Mouse (Mus musculus) embryonic stem cell, embryonic (primary cell): ENCODE measurements at regions not wholly inside any gene's neighbourhood (a gene's known extent, or its start where the extent isn't known, plus 50 kb on each side); places are given as distances from the start of the nearest gene placed in this dataset.

Experiments
- CTCF ChIA-PET, 4 experiments: fragments of 300-600 bp in 2 of 4; fragments of 350-600 bp in 2 of 4; sonication (Branson Sonifier 250); formaldehyde crosslinking; loops; one replicate each; lab custom pipeline; 2022; ENCODE audit warnings: inconsistent platforms in 2 of 4; lab: Charles Lee
- POLR2A ChIA-PET, 4 experiments: fragments of 300-600 bp in 2 of 4; fragments of 350-600 bp in 2 of 4; sonication (Branson Sonifier 250); formaldehyde crosslinking; loops; one replicate each; lab custom pipeline; 2022; ENCODE audit warnings: antibody characterized with exemption in 4 of 4, inconsistent platforms in 1 of 4; lab: Charles Lee

DNA sequence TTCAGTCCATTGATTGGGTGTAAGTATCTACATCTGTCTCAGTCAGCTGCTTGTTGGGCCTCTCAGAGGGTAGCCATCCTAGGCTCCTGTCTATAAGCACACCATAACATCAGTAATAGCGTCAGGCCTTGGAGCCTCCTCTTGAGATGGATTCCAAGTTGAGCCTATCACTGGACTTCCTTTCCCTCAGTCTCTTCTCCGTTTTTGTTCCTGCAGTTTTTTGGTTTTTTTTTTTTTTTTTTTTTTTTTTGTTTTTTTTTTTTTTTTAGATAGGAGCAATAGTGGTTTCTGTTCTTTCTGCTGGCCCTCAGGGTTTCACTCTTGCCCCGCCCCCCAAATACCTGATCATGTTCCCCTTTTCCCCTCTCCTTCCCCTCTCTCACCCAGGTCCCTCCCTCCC is 80.6 kb upstream of the Dph5 start:
- POLR2A ChIA-PET, result no interaction called here
- CTCF ChIA-PET, result no interaction called here

DNA sequence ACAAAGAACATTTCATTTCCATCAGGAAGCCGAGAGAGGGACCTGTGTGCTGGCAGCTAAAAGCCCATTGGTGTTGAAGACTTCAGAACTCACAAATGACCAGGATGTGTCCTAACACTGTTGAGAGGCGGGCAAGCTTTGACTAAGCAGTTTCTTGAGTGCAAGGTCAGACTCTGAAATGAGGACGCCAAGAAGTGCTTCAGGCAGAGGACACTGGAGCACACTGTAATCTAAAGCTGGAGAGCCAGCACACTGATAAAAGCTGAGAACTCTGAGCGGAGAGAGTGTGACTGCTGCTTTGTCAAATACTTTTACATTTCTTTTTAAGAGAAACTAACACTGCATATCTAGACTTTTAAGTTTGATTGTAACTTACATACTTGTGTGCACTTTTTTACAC is 72.5 kb upstream of the Dph5 start:
- ChIA-PET CTCF (no interaction called here), POLR2A (no interaction called here)

DNA sequence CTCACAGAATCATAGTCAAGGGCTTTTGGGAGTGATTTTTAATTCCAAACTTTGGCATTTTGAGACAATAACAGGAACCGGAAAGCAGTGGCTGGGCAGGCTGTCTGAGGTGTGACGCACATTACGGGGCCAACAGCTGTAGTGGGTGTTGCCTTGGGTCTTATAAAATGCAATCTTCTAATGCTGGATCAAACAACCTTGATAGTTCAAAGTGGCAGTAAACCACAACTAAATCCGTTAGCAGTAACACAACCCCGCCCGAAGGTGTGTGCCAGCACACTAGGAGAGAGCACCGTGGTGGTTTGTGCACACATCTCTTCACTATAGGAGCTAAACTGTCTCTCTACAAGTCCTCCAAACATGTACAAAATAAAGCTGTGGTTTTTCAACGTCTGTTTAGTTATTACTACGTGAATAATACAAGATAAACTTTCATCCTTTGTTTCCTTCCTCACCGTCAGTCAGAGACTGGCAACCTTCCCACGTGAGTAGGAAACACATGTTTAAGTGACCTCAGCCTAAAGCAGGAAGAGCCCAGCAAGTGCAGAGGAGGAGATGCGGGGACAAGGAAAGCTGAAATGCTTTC is 72.0 kb upstream of the Dph5 start:
- CTCF ChIA-PET, result no interaction called here
- POLR2A ChIA-PET, result no interaction called here

DNA sequence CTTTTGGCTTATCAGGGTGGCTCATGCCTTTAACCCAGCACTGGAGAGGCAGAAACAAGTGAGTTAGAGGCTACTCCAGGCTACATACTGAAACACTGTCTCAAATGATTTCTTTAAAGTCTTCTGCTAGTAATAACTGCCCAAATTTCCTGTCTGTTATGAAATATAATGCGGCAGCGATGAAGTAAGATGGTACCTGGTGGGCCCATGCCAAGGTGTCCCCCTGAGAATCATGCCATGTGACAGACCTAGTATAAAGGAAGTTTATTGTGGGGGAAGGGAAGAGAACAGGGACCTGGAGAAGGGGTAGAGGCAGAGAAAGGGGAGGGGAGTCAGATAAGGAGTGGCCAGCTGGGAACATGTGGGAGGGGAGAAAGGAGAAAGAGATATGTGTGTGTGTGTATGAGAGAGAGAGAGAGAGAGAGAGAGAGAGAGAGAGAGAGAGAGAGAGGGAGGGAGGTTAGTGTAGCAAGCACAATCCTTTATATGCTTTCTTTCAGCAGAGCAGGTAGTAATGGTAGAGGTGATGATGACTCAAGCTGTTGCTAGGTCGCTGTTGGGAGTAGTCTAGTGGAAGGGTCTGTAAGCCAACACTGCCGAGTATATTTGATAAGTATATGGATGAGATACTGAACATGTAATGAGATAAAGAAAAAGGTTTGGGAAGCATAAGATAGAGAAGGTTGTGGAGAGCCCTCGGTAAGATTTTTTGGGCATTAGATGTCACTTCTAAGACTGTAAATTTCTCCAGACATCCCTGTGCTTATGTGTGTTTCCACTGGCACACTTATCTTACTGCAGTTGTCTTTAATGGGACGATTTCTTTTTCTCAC is 71.1 kb upstream of the Dph5 start:
- POLR2A ChIA-PET, result no interaction called here
- CTCF ChIA-PET, result no interaction called here

DNA sequence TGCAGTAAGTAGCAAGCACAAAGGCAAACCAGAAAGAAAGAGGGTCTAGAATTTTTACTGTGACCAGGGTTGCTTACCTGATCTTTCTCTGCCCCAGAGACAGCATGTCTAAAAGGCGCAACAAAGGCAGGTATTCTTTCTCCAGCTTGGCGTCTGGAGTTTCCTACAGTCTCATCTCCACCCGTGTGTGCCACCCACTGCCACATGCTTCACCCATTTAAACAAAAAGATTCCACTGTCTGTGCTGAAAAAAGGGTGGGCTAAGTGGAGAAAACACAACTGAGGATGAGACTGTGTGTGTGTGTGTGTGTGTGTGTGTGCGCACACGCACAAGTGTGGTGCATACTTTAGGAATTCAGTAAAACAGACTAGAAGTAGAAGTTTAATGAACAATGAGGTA is 69.9 kb upstream of the Dph5 start:
- ChIA-PET CTCF (no interaction called here), POLR2A (no interaction called here)

DNA sequence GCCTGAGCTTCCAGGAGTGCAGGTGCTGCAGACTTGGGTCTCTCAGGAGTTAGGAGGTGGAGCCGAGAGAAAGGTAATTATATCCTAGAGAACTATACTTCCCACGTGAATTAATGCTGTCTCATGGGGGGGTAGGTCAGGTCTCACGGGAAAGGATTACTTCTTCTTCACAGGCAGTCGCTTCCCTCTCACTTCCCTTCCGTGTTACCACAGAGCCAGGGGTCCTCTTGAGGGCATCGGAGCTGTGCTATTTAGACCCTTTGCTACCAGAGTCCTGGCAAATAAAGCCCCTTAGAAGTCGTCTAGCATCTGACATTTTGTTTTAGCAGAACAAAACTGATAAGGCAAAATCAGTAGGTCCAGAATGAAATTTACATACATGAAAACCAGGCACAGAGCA is 68.9 kb upstream of the Dph5 start:
- ChIA-PET CTCF (no interaction called here), POLR2A (no interaction called here)

DNA sequence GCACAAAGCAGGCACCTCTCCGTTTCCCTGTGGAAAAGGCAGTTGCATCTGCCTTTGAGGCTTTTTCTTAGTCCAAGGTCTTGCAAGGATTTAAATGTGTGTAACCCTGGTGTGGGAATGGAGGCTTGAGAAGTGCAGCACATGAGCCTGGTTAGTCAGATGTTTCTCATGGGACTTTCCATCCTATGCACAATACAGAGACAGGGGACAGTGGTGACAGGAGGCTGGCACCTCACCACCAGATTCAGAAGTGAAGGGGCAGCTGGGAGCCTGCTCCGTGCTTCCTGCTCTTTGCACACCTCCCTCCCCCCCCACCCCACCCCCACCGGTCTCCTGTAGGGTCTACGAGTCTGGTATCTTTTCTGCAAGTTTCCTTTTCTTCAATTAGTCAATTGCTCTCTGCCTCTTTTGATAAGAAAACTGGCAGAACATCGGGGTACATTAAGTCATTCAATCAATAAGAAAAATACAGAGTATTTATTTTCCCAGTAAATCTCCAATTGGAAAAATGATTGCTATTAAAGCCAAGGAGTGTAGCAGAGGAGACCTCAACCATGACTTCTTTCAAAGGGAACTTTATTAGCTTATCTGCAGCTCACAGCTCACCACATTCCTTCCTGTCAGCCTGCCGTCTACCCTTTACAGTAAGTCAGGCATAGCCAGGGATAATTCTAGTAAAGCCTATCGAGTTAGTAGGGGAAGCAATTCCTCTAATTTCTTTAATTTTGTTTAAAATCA is 68.1 kb upstream of the Dph5 start:
- ChIA-PET CTCF (interaction anchor here in 1 of 4 experiments (0.7 kb wide), 1 partner anchor 117 kb away, joined by 4 read pairs; no protein-coding TSS in a partner anchor), POLR2A (no interaction called here)

DNA sequence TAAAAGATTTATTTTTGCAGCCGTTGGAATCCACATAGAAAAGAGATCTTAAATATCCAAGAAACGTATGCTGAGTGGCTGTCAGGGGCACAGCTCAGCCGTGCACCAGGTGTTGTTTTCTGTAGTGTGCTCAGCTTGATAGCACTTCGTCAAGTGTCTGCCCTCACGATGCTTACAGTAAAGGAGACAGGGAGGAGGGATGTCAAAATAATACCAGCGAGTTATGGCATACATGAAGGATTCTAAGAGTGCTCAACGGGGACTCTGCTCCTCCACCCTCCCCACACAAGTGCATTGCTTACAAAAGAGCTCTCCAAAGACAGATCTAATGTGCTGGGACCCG is 67.5 kb upstream of the Dph5 start:
- ChIA-PET CTCF (interaction anchor here in 1 of 4 experiments (0.7 kb wide), 1 partner anchor 117 kb away, joined by 4 read pairs; no protein-coding TSS in a partner anchor), POLR2A (no interaction called here)

DNA sequence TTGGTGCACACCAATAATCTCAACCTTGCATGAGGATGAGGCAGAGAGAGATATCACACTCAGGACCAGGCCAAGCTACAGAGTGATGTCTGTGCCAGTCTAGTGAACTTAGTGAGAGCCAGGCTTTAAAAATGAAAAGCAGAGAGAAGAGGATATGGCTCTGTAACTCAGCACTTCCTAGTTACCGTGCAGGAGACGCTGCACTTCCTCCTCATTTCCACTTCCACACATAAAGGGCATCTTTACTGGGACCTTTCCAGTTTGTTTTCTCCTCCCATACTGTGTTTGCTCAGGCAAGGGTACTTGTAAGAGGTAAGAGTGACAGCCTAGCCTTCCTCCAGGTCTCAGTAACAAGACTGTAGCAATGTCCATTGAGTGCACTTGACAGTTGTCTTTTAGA is 66.0 kb upstream of the Dph5 start:
- POLR2A ChIA-PET, result no interaction called here
- CTCF ChIA-PET, result no interaction called here

DNA sequence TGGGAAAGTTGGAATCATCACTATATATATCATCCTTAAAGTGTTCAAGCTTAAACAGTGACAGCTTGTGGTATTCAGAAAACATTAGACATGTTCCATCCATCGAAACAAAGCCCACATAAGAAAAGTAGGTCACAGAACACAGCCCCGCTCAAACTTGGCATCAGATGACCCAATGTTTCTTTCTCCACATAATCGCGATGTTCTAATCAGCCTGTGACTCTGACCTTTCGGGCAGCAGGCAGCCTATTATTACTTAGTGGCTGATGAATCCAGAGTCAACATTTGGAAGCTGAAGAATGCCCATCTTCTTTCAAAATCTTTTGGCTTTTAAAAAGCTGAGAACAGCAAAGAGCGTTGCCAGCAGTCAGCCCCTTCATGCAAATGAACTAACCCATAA is 65.1 kb upstream of the Dph5 start:
- POLR2A ChIA-PET, result no interaction called here
- CTCF ChIA-PET, result no interaction called here

DNA sequence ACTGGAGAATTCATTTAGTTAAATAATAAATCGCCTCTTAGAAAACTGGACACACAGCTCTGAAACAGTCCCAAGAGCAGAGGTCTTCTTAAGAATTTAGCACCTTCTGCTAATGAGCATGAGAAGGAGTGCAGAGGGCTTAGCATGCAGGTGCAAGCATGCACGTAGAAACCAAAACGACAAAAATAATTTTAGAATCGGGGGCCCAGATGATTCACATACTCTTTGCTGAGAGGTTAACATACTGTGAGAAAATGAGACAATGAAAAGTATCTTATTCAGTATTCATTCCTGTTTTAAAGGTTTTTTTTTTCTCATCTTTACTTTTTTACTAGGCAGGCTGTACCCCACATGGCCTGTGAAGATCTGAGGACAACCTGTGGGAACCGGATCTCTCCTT is 63.9 kb upstream of the Dph5 start:
- POLR2A ChIA-PET, result no interaction called here
- CTCF ChIA-PET, result no interaction called here

DNA sequence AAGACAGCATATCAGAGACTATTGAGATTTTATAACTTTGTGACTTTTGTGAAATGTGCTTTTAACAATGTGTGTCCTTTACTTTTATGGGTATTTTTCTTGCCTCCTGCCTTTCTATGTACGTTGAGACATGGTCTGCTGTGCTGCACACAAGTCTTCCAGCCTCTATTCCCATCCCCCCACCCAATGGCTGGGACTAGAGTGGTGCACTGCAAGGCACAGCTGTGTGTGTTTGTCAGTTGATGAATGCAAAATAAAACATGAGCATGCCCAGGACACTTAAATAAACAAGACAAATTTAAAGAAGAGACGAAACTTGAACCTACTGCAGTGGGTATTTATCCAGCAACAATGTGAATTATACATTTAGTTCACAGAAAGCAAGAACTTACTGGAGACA is 62.8 kb upstream of the Dph5 start:
- ChIA-PET POLR2A (no interaction called here), CTCF (no interaction called here)

DNA sequence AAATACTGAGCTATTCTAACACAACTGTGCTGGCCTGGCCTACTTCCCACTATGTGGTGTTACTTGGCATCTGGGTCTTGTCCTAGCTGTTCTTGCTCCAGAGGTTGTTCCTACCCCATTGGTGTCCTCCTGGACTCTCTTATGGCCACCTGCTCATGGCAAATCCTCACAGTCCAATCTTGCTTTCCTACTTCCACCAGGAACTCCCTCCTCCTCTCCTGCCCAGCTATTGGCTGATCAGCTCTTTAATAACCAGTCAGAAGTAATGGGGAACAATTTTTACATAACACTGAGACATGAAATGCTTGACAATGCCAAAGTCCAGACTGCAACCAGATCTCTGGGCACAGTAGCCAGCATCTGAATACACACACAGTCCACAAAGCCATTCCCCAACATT is 52.3 kb upstream of the Dph5 start:
- POLR2A ChIA-PET, result no interaction called here

DNA sequence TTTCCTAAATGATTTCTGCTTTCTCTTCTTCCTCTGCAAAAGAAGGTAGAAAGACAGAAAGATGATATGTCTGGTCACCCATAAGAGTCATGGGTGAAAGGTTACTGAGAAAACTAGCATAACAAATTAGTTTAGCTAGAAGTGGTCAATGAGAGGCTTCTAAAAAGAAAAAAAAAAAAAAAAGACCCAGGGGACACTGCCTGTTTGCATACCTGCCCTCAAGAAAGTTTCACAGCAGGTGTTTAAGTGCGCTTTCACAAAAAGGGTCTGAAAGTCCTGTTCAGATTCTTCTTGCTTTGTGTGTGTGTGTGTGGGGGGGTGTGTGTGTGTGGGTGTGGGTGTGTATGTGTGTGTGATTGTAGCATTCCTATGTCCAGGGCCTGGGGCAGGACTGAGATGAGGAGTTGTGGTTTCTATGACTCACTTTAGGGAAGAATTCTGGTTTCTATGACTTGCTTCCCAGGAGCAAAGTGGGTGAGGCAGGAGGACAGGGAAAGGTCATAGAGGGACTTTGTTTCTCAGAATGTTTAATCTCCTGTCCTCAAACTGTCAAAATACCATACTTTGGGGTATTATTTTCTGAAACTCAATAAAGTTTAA is 49.9 kb upstream of the Dph5 start:
- POLR2A ChIA-PET, result interaction anchor here in 2 of 4 experiments (0.5 to 0.6 kb wide), 2 partner anchors 60 to 187 kb away, joined by 3 read pairs; no protein-coding TSS in a partner anchor
- CTCF ChIA-PET, result no interaction called here

More for the DNA sequence above, 52.3 kb upstream of the Dph5 start:
- CTCF ChIA-PET, result interaction anchor here in 1 of 4 experiments (2.5 kb wide), 1 partner anchor 123 kb away, joined by 6 read pairs; no protein-coding TSS in a partner anchor
